Mouse (Mus musculus): ENCODE data around the gene Rapgef1.

Rapgef1 gene

DNA sequence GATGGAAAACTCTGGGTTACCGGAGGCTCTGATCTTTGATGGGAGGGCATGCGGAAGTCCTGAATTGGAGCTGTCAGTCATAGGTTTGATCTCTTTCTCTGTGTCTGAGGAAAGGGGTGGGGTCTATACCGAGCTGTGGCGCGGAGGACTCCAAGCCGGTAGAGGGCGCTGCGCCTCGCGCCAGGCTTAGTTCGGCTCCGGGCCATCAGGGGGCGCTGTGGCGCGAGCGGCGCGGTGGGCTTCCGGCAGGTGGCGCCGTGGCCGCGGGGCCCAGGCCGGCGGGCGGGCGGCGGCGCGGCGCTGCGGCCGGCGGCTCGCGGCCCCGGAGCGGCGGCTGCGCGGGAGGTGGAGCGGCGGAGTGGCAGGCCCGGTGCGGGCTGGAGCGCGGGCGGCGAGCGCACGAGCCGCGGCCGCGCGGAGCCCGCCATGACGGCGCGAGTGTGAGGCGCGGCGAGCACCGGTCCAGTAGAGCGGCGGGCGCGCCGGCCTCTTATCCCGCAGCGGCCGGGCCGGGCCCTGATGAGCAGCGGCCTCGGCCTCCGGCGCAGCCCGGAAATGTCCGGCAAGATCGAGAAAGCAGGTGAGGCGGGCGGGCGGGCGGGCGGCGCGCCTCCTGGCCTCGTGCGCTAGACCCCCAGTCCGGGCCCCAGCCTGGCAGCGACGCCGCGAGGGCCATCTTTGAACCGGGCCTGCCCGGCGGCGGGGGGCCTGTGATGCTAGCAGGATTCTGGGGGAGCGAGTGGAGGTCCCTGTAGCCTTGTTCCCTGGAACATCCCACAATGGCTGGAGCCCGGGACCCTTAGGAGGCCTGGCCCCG lies at the start of gene Rapgef1:
Gene Rapgef1 (plus strand): TSS at position 237 of the 817 bp plus-strand sequence.
- DNase-seq = peak; percentile 95

DNA sequence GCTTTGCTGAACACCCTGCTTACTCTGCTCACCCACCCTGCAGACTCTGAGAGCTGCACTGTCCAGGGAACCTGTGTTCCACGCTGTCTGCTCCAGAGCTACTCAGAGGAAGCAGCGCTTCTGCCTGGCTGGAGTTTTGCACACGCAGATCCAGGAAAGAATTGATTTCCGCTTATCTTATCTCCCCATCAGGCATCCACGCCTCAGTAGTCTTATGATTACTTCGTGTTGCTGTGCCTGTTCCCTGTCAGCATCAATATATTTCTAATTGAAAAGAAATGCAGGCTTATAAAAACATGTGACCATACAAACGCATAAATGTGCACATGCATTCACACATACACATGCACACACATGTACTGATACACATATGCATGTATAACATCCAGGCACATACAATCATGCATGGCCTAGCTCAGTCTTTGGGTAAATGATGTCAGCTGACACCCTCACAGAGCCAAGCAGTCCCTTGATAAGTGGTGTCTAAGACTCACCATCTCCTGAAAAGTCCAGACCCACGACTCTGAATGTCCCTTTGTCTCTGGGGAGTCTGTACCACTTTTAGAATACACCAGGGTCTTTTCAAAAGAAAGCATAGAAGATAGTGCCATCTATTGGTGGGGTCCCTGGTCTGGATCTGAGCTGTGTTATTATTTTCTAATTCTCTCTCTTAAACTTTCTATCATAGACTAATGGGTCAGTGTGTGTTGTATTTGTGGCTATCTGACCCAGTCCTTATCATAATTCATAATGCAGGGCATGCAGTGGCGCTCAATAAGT lies 47.4 kb upstream of the Rapgef1 start:
- no peak for DNase-seq

DNA sequence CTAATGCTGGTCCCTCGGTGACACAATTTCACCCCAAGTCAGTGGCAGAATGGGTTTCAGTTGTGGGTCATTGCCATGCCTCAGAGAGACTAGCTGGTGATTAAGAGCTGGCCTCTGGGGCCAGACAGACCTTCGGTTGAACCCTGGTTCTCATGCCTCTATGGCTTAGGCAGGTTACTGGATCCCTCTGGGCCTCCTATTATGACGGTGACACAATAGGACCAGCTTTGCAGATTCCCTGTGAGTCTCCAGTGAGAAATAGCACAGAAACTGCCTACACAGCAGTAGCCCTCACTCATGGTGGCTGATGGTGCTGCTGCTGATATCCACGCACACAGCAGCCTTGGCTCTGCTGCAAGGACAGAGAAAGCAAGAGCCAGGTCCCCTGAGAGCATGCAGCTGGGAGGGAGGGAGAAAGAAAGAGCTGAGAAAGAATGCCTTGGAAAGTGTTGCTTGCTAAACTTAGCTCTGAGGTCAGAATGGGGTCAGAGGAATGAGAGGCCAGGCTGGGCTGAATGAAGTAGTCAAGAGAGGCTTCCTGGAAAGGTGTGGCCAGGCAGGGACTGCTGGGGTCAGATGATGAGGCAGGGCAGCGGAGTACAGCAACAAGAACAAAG lies 46.6 kb upstream of the Rapgef1 start:
- DNase-seq = no peak

DNA sequence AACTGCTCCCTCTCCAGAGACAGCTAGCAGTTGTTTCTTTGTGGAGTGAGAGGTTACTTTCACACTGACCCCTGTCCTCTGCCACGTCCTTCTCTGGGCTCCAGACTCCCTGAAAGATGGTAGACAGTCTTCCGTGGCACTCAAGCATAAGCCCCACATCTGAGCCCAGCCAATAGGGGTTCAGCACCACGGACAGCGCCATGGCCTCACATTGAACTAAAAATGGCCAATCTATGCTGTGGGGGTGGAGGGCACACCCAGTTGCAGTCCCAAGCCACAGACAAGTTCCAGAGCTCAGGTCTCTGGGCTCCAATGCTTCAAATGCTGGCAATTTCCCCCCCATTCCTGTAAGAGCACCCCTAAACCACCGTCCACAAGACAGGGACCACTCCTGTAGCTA lies 45.9 kb upstream of the Rapgef1 start:
- DNase-seq = peak; percentile 53

DNA sequence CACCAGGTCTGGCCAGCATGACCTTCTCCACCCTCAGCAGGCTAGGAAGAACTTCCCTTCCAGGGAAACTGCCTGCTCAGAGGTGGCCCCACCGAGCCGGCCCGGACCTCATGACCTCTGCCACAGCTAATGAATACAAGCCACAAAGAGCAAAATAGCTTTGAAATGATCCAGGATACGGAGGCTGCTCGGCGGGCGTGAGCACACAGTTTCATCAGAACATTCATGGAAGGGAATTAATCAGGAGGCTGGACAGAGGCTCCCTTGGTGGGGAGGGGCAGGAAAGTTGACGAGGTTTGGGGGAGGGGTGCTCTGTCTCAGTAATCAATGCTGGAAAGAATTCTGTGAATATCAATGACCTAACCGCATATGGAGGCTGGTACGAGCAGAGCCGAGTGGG lies 45.3 kb upstream of the Rapgef1 start:
- DNase-seq = no peak

DNA sequence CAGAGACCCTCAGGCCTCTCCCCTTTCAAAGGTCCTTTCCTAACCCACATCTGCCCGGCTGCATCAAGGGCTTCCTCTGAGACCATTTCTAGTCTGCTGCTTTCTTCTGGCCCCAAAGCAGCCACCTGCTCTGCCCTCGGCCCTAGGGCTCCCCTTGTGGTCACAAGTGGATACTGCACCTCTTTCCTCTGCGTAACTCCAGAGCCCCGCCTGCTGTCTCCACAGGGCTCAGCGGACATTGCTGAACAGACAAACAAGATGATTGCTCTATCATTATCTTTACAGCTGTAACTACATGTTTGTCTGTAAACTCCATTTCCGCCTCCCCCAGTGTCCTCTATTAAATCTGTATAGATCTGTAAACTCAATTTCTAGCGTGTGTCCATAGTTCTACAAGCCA lies 37.1 kb upstream of the Rapgef1 start:
- peak; percentile 87 for DNase-seq

DNA sequence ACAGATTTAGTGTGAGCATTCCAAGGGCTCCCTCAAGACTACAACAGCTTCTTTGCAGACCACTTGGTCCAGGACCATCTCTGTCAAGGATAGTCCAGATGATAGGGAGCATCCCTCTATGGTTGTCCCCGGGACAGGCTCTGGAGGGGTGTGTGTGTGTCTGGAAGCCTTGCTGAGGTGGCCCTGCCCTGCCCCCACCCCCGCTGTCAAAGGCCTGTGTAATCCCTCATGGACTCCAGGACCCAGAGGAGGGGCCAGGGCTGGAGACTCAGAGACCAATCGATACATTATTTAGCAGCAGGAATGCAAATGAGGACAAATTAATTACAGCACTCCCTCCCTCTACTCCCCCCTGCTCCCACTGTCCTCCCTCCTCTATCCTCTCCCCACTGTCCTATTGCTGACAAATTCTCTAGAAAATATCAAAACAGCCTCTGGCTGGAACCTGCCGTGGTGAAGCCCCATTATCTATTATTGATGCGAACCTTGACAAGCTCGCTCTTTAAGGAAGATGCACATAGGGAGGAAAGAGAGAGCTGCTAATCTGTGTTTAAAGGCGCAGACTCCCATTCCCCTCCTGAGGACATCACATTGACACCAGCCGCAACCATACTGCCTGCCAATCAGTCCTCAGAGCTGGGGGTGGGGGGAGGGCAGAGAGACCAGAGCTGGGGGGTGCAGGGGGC lies 33.4 kb upstream of the Rapgef1 start:
- no peak for DNase-seq

DNA sequence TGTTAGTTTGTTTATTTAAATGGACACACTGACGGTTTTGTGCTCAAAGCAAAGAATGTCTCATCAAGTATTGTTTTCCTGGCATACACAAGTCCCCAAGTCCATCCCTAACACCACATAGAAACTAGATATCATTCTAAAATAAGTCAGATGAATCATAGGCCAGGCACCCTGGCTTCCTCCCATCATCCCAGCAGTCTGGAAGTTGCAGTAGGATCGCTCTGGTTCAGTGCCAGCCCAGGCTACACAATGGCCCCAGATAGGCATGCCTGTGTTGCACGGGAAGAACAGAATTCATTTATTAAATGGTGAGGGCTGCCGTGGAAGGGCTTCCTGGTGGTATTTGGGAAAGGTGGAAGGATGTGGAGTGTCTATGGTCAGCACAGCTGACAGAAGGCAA lies 31.5 kb upstream of the Rapgef1 start:
- no peak for DNase-seq

DNA sequence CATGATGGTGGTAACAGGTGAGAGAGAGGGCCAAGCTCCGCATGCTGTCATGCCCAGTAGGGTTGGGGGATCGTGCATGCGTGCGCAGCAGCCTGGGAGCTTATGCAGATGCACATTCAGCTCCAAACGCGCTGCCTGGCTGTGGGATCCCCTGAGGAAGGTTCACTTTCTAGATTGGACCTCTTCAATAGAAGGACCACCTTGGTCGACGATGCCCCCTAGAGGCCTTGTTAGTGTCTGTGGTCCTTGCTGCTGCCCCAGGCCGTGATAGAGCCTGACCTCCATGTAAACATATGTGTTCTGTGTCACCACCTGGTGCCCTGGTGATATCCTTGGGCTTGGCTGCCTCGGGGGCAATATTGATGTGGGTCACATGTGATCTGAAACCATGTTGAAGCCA lies 30.3 kb upstream of the Rapgef1 start:
- no peak for DNase-seq

DNA sequence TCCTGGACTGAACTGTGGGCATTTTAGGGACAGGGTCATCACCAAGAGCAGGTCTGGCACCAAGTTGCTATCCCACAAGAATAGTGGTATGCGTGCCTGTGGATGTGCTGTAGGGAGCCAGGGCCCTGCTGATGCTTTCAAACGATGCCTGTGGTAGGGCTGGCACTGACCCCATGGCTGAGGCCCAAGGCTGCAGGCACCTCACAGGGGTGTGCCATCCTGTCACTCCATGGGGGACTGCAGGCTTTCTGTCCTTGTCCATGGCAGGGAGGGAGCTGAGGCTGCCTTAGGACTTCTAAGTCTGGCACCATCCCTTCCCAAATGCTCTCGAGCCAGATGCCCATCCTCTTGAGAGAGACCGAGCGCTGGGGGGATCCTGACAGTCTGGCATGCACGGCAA lies 27.9 kb upstream of the Rapgef1 start:
- no peak for DNase-seq

DNA sequence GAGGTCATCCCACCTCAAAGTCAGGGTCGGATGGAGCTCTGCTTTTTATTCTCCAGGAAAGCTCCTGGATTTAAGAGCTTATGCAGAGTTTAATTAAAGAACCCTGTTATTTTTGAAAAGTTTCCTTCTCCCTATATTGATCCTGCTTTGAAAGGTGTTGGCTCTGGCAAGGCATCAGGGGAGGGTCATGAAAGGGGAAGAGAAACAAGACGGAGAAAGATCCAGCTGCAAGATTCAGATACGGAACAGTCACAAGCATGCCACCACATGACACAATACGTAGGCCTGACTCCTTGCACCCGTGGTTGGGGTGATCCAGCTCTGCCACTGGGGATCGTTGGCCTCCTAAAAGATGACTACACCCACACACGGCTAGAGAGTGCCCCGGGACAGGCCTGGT lies 27.0 kb upstream of the Rapgef1 start:
- DNase-seq = no peak

DNA sequence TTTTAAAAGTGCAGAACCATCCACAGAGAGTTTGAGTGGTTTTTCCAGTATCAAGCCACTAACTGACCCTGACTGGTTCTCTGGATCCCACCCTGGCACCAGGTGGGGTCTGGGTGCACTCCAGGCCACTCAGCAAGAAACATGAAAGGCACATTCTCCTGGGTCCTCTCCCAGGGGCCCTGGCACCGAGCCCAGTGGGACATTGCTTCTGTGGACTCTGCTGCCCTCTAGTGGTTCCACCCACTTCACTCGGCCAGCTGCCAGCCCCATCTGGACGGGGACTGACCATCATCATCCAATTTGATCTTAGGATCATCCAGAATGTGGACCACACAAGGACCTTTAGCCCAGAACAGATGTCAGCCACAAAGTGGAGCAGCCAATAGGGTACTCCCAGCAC lies 15.6 kb upstream of the Rapgef1 start:
- peak; percentile 62 for DNase-seq

DNA sequence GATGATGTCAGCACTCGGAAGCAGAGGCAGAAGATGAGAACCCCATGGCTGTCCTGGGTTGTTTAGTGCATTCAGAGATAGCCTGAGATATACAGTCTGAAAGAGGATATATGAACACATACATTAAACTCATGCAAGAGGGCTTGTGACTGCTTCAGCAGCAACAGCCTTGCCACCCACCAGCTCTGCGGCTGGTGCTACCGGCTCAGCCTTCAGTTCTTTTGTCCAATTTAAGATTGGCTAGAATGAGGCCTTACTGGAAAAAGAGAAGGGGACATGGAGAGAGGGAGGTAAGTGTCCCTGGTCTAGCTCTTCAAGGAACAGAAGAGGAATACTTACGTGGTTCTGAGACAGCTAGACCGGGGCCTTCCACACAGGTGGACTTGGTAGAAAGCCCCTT lies 13.9 kb upstream of the Rapgef1 start:
- no peak for DNase-seq

DNA sequence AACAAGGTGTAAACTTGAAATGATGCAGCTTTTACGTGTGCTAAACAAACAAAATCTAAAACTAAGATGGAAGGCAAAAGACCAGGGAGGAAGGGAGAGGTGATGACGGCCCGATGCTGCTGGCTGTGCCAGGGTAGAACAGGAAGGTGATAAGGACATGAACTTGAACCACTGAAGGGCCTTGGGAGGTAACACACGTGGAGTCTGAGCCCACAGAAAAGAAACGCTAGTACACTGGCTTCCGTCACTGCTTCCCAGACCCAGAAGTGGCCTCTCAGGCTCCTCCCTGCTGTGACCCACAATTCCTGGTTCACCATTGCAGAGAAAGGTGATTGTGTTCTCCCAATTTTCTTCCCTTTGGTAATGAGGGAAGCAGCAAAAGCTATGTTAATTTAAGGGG lies 13.1 kb upstream of the Rapgef1 start:
- DNase-seq = no peak

DNA sequence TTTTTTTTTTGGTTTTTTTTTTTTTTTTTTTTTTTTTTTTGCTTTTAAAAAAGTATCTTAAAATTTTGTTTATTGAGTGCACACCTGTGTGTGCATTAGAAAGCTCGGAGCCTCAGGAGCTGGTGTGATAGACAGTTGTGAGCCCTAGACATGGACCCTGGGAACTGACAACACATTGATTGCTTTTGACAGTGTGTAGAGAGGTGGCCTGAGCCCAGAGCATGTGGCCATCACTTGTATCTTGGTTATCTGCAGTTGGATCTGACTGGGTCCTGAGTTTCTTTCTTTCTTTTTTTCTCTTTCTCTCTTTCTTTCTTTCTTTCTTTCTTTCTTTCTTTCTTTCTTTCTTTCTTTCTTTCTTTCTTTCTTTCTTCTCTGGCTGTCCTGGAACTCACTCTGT lies 2.2 kb upstream of the Rapgef1 start:
- no peak for DNase-seq

DNA sequence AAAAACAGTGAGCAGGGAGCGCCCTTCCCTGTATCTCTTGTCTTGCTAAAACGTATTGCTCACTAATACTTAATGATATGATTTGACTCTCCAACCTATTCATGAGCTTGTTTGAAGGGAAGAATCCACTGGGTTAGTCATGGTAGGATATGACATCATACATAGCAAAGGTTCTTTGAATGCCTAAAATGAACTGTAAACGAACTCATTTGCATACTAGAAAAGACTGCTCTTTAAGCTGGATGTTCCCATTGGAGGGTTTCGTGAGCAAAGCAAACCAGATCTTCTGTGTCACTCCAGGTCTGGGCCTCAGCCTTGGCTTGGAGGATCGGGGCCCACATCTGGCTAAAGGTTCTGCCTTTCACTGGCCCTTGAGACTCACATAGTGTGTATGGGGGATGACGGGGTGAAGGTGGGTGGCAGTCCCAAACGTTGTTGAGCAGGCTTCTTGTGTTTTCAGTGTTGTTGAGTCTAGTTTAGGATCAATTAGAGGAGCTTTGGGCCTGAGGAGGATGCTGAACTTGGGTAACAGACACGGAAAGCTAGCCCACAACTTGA lies 515 bp upstream of the Rapgef1 start:
- DNase-seq = no peak

DNA sequence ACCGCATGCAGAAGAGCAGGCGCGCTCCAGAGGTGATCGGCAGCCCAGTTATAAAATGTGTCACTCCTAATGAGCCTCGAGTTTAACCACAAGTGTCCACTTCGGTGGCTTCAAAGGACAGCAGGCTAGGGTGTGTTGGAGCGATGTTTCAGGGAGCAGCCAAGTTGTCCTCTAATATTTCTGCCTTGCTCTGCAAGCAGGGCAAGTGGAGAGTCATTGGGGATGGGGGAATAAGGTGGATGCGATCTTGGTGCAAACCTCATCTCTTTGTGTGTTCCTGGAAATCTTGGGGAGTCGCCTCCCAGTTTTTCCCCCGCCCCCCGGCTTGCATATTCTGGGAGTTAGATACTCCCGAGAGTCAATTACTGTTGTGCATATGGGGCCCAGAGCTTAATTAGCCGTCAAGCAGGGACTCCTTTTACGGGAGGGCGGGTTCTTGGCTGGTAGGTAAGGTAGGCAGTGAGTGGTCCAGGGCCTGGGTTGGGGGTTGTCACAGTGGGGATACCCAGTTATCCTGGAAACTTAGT lies 844 bp downstream of the Rapgef1 start:
- DNase-seq = peak; percentile 48

DNA sequence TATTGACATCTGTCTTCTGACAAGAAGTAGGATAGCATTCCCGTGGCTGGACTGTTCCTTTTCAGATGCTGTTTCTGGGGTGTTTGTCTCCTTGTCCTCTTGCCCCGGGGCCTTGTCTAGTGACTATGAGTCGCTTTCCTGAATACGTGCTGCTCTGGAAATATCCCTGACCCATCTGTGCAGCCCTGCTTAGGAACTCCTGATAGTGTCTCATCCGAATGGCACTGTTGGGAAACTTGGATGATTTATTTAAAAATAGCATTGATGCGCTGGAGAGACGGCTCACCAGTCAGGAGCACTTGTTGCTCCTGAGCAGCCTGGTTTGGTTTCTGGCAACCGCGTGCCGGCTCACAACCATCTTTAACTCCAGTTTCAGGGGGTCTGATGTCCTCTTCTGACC lies 1.6 kb downstream of the Rapgef1 start:
- peak; percentile 31 for DNase-seq

DNA sequence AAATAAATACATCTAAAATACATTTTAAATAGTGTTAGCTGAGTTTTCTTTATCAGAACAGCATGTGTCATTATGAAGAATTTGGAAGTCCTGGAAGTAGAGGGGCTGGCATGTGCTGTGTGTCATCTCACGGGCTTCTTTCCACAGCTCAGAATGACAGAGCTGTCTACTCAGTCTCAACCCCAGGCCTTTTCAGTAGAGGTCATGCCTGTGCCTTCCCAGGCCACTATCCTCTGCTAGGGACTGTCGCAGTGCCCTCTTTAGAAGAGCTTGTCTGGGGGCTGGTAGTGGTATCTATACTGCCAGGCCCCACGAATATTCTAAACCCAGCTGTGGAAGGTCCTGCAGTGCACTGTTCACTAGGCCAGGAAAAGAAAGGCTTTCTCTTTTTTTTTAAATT lies 2.1 kb downstream of the Rapgef1 start:
- DNase-seq = peak; percentile 19

DNA sequence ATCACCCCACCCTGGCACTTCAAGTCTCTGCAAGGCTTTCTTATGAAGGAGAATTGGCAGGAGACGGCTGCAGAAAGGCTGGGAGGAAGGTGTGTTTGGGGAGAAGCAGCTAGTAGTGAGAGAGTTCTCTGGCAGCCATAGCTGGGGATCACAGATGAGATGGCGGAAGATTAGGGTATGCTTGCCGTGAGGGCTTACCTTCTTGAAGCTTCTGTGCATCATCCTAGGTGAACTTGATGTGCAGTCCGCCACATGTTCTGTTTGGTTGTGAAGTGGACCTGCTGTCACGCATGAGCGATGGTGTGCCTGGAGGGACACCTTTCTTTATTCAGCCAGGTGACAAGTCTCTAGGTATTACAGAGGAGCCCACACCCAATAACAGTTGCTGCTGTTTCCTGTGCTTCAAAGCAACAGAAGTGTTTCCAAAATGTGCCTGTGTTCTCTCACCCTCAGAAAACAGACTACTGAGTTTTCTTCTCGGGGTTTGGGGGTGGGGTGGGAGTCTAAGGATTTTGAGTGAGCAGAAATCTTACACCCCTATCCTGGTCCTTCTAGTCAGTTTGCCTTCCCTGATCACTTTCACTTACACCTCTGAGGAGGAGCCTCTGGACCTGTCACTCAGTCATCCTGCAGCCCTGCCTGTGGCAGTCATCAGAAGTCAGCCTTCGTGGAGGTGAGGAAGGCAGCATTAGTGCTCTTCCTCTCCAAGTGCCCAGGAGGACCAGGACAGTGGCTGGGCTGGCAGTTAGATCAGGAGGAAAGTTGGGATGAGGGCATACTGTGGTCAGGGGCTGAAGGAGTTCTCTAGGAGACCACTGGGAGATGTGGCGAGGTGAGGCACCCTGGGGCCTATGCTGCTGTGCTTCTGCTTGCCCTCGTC lies 2.8 kb downstream of the Rapgef1 start:
- DNase-seq = peak; percentile 63

DNA sequence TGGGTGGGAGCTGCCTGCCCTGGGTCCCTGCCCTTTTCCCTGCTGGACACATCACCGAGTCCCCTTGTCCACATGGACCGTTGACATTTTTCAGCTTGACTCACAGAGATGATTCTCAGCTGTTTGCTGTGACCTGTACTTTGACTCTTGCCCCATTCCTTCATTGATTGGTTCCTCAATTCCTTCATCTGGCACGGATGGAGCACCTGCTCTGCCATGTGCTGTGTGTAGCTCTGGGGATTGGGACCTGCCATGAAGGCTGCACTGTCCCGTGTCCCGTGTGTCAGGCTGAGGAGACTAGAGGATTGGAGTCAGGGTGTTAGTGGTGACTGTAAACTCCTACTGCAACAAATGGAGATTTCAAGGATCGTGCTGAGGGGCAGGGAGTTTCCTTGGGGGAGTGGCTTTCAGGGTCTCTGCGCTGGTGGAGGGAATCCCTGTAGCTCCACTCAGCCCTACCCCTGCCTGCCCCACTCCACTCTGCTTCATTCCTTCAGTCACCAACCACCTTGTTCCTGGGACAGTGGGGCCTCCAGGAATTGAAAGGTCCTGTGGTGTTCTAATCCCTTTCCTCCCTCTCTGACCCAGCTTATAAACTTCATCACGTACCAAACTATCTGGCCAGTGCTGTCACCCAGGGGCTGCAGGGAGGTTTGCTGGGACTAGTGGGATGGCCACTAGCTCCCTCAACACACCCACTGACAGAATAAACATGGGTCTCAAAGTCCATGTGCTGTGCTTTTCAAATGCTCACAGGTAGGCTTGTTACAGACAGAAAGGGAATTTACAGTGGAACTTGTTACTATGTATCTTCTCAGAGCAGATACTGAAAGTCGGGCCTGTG lies 3.9 kb downstream of the Rapgef1 start:
- DNase-seq = no peak

Measured in thymus, postnatal 25 days (tissue).